Mouse (Mus musculus): Measurements from ENCODE around the gene Cacnb4. TPM values are rescaled to one million over a fixed set of nuclear protein-coding genes. Genes with fewer than 3 reads are reported as not detected.

Cacnb4 gene
- polyA plus RNA-seq, 1 experiment = 0.04 TPM

- TF ChIP-seq CTCF (IDR thresholded peaks at IDR 0.05; ENCODE audit: insufficient read depth, low read length) (no peak), POLR2A (IDR thresholded peaks at IDR 0.05; ENCODE audit: borderline replicate concordance, extremely low read depth, low read depth, low read length) (no peak)
- 42% methylated on average over 10 of the region's 10 CpGs for WGBS
- DNase-seq = no peak
Observed at GRCm38 (mm10) chr2:52378848-52379261, 297.8 kb downstream of the Cacnb4 start.

GRCm38 (mm10) chr2:52378448-52378804 is 298.2 kb downstream of the Cacnb4 start, which contains the start of gene Neb:
Neb (minus strand) TSS chr2:52378474.
- Histone ChIP-seq H3K4me3 (replicated peaks; ENCODE audit: extremely low read depth, low read depth, low read length) (no peak within 1 kb of the TSS), H3K4me1 (ENCODE audit: control insufficient read depth, insufficient read depth, low read length) (no peaks in the 10 kb centered on the region)
- WGBS = 38% methylated on average over 7 of the region's 7 CpGs
- no peak for DNase-seq
- TF ChIP-seq CTCF (IDR thresholded peaks at IDR 0.05; ENCODE audit: insufficient read depth, low read length) (no peak), POLR2A (IDR thresholded peaks at IDR 0.05; ENCODE audit: borderline replicate concordance, extremely low read depth, low read depth, low read length) (no peak)

More at GRCm38 (mm10) chr2:52378848-52379261, 297.8 kb downstream of the Cacnb4 start:
- Histone ChIP-seq H3K4me1 (ENCODE audit: control insufficient read depth, insufficient read depth, low read length) (no peaks in the 10 kb centered on the region), H3K4me3 (replicated peaks; ENCODE audit: extremely low read depth, low read depth, low read length) (no peak overlapping the region)

Other genes with a start within 250 kb of the Cacnb4 start
- gene Stam2, start 65.5 kb upstream of the Cacnb4 start, polyA plus RNA-seq (2012; rRNA removed) = 6.7 and 9.9 TPM in 2 replicates
- 3.9 and 4.8 TPM in 2 replicates for gene Fmnl2, start 181.0 kb upstream of the Cacnb4 start, polyA plus RNA-seq (2012; rRNA removed)